Mouse (Mus musculus): ENCODE measurements around the gene Gk.
A peak's percentile ranks its signal among the peaks of the same experiment; 100 is the strongest.

Gk gene

DNA sequence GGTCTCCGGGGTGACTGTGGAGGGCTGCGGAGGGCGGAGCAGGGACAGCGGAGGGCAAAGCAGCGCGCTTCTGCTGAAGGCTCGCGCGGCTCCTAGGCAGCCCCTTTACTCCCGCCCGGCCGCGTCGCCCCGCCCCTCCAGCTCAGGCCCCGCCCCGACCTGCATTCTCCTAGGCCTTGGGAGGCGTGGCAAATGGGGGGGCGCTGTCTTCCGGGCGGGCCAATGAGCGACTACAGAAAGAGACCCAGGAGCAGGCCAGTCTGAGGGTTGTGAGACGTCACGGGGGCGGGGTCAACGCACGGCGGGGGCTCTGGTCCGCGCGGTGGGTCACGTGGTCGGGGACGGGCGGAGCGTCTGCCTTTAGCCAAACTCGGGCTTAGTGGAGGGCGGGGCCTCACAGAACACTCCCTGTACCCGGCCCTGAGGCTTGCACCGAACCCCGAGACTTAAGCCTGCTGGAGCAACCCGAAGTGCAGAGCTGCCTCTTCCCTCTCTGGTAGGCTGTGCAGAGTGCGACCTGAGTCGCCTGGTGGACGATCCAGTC is at the start of gene Gk:
TSS of gene Gk (minus strand) at position 276 of the 544 bp plus-strand sequence.
- DNase-seq (ENCODE audit: low read depth, low spot score) = peak; percentile 93

DNA sequence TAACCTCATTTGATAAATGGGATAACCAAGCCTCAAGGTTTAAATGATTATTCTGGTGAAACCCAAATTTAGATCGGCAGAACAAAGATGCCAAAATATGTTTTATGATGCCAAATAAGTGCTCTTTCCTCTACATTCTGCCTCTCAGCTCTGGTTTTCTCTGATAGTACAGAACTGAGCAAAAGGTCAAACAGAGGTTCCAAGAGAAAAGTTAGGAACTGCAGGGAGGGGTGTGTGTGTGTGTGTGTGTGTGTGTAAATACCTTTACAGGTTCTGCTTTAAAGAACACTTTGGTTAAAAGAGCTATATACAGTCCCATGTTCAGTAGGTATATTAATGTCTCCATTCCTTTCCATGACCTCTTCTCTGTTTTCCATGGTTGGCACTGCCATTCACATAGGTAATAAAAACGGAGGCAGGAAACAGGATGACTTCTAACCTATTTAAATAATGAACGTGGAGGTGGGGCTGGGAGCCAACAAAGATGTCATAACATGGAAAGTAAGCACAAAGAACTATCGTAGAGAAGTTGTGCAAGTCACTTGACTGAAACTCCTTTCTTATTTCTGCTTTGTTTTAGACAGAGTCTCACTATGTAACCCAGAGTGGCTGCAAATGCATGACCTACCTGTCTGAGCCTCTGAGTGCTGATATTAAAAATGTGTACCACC is 28.2 kb upstream of the Gk start:
- DNase-seq (ENCODE audit: low read depth, low spot score) = no peak

DNA sequence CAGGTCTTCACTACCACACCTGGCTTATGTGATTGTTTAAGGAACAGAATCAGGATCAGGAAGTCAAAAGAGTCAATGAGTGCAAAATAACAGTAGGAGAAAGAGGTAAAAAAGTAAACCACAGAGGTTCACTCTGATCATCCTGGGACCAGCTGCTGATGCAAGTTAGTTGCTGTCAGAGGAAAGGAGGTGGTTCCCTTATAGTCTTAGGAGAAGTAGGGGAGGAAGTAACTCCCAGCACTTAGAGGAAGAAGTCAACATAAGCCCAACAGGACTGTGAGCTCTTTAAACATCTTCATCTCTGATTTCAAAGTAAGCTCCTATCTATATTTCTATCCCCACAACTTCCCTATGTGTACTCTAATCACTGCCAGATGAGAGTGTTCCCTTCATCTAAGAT is 26.4 kb upstream of the Gk start:
- DNase-seq (ENCODE audit: low read depth, low spot score) = no peak

DNA sequence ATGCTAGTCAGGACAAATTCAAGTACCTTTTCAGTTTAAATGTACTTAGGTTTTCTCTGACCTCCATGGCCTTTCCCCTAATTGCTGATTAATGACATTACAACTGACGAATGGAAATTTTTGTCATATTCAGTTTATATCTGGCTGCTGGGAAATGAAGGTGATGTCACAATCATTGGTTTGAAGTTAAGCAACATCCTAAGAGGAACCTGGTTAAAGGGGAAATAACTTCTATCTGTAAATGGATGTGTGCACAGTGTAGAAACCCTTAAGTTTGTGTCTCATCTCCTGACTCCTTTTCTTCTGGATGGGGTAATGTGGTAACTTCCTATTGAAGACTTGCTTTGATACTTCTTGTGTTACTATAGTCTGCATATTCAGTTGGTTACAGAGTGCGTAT is 20.8 kb upstream of the Gk start:
- DNase-seq (ENCODE audit: low read depth, low spot score) = no peak

DNA sequence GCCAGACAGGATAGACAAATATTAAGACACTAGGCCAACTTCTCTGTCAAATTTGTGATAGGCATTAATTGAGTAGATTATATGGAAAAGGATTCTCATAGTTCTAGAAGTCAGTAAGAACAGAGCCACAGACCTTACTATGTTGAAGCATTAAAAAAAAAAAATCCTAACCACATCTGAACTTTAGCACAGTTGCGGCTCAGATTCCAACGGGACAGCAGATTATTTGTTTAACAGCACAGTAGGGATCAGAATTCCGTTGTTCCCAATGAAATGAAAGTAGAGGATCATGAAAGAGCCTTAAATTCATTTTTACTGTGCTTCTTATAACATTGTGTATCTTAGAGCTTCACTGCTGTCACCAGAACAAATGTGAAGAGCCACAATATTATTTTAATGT is 1.7 kb upstream of the Gk start:
- no peak for DNase-seq (ENCODE audit: low read depth, low spot score)

DNA sequence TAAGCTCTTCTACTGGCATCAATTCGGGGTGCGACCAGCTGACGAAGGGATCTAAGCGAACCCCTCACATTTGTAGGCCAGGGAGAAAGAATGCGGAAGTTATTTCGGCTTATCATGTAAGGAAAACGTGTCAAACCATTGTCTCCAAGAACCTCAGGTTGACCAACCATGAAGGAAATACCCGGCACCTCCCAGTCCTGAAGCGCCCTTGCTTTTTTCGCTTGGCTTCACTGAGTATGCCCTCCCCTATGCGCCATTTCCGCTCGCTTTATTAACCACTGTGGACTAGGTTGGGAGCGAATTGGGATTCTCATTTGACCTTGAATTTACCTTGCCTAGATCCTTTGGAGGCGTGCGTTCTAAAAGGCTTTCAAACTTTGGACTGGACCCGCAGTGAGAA is 522 bp upstream of the Gk start:
- peak; percentile 20 for DNase-seq (ENCODE audit: low read depth, low spot score)

DNA sequence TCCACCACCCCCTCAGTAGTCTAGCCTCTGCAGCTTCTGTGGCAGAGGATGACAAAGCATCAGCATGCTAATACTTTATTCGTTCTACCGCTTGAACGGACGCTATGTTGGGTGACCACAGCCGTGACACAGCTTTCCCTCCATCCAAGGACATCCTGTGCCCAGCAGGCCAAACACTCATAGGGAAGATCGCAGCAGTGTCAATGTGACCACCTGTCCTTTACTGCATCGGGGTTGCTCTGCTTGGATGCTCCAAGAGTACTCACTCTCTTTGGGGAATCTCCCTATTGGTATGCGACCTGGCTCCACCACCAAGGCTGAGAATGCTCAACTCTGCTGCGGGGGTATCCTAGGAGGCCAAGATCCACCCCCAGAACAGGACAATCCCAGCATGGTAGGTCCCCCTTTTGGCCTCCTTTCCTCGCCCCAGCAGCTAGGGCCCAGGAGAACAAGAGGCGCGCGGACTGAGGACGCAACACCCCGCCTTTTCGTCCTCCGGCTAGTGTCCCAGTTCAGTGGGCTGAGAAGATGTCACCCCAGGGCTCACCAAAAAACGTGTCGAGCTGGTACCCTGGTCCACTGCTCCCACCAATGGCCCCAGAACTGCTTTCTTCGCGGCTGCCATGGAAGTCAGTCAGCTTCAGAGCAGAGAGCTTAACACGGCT is 608 bp downstream of the Gk start:
- DNase-seq (ENCODE audit: low read depth, low spot score) = no peak

DNA sequence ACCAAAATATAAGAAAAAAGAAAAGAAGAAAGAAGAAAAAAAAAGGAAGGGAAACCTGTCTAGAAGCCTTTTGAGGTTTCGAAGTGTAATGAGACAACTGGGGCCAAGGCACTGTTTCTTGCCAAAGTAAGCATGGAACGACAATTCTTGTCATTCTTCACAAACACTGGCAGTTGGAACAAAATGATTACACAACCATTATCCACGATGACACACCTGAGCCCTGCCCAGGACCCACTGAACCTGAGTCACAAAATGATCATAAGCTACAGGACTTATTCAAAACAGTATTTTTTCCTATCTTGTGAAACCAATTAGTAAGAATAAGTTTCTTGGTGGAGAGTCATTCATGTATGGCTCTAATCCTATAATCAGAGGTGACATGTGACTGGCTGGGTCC is 5.3 kb downstream of the Gk start:
- DNase-seq (ENCODE audit: low read depth, low spot score) = no peak

DNA sequence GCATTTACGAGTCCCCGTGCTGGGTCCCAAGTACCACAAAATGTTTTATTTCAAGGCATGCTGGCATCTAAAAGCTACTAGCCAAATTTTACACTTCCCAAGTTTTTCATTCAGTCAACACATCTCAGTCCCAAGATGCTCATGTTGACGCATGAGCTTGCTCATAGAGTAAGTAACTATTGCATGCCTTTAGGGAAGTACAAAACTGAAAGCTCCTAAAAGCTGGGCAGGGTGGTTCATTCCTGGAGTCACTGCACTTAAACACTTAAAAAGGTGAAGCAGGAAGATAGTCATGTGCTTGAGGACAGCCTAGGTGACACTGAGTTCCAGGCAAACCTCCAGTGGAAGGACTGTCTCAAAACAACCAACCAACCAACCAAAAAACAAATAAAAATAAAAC is 5.9 kb downstream of the Gk start:
- no peak for DNase-seq (ENCODE audit: low read depth, low spot score)

DNA sequence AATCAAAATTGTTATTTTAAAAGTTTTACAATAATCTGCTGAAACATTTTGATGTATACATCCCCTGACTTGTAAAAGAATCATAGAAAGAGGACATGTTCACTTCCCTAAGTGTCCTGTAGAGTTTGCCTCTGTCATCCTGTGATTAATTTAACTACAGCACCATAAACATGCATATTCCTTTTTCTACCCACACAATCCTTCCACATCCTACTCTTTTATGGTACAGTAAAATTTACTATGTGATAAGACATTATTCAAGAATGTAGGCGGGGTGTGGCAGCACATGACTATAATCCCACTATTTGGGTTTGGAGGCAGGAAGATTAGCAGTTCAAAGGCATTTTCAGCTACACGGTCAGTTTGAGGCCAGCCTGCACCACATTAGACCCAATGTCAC is 8.0 kb downstream of the Gk start:
- no peak for DNase-seq (ENCODE audit: low read depth, low spot score)

DNA sequence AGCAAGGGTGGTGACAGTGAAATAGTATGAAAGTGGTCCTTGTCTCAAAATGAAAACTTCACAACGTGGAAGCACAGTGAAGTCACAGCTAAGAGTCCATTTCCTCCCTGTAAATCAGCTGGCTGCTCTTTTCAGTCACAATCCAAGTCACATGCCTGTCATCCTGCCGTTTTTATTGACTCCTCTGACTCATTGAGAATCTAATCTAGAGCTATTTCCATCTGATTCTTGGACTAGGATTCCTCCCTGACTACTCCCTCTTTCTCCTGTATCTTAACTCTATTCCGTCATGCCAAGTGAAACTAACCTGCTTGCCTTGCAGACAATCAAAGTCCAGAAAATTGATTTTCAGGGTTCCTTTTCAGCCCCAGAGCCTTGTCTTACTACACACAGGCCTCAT is 20.6 kb downstream of the Gk start:
- DNase-seq (ENCODE audit: low read depth, low spot score) = no peak

DNA sequence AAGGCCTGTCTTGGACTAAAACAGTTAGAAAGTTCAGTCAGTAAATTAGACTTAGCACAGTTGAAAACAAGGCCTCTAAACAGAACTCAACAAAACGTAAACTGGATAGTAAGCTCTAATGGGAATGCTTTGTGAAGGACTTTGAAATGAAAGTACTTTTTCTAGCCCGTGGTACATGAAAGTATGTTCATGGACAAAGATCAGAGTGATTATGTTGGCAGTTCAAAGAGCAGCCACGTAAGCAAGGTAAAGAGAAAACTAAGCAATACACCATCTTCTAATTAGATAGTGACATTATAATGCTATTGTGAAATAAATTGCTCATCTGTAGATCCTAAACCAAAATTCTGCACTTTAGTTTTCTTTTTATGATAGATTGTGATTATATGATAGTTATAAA is 32.8 kb downstream of the Gk start:
- no peak for DNase-seq (ENCODE audit: low read depth, low spot score)

DNA sequence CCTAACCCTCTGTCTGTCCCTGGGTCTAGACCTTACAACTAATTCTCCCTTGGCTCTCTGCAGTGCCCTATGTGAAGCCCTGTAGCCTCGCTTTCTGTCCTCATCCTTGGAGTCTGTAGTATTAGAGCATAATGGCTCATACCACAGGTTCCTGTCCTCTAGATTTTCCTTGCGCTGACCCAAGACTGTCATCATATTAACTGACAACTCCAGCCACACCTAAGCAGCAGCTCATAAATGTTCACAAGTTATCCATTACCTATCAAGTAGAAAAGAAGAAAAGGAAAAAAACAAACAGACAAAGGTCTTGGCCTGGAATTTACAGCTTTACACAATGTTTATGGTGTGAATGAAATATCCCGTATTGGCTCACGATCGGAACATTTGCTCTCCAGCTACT is 43.4 kb downstream of the Gk start:
- DNase-seq (ENCODE audit: low read depth, low spot score) = no peak

DNA sequence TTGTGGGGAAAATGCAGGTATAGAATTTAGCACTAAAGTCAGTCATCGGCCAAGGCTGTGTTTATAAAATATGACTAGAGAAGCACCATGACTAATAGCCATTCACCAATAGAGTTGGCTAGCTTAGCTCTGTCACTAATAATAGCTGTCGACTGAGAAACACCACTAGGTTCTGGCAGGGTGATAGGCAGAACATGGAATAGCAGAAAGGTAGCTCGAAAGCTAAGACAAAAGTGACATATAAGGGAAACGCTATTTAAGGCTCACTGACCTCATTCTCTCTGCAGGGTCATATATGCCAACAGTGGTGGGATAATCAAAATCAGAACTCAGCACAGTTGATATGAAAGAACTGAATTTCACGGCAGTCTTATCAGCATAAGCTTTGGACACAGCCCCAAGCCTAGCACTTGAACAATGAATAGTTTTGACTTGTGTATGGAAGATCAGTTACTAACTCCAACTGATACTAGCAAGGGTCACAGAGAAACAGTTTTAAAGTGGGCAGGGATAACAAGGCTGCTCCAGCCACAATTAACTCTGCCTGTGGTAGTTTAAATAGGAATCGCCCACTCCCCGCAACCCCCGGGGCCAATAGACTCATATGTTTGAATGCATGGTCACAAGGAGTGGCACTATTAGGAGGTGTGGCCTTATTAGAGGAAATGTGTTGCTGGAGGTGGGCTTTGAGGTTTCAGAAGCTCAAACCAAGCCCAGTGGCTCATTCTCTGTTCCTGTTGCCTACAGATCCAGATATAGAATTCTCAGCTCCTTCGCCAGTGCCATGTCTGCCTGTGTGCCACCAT is 45.3 kb downstream of the Gk start:
- DNase-seq (ENCODE audit: low read depth, low spot score) = no peak

DNA sequence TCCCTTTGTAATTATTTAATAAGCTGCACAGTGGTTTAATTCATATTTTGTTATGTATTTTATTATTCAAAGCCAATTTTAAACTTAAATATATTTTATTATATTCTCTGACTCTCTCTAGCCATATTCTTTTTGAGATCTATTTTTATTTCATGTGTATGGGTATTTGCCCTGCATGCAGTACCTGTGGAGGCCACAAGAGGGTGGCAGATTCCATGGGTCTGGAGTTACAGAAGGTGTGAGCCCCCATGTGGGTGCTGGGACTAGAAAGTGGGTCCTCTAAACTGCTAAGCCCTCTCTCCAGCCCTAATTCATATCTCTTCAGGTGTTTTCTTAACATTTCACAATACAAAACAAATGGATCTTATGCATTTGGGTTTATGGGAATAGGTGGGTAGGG is 55.4 kb downstream of the Gk start:
- DNase-seq (ENCODE audit: low read depth, low spot score) = no peak

DNA sequence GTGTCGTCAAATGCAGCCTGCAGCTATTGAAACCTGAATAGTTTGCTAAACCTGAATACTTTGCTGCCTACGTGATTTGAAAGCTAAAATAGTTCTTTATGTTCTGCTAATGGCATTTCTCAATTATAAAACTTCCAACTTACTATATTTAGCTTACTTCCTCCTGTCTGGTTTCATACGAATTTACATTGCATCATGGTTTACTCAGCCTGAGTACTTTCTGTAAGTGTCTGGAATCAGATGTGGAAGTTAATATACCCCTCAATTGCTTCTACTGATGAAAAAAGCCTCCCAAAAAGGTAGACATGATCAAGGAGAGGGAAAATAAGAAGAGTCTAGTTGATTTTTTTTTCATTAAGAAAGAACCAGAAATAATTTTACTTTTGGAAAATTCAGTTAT is 66.2 kb downstream of the Gk start:
- no peak for DNase-seq (ENCODE audit: low read depth, low spot score)

DNA sequence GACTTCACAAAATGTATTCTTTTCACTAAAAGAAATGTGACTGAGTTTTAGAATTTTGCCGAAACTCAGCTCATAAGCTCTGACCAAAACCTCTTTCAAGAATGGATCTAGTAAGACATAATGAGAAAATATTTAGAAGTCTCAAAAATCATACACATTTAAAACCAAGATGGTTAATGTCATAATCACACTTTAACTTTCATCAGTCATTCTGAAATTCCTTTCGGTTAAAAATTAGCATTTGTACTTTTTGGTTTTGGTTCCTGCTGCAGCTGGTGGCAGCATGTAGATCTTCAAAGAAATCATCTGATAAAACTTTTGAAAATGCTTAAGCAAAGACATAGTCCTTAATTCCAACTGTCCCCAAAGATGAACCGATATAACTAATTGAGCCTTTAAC is 70.9 kb downstream of the Gk start:
- no peak for DNase-seq (ENCODE audit: low read depth, low spot score)

DNA sequence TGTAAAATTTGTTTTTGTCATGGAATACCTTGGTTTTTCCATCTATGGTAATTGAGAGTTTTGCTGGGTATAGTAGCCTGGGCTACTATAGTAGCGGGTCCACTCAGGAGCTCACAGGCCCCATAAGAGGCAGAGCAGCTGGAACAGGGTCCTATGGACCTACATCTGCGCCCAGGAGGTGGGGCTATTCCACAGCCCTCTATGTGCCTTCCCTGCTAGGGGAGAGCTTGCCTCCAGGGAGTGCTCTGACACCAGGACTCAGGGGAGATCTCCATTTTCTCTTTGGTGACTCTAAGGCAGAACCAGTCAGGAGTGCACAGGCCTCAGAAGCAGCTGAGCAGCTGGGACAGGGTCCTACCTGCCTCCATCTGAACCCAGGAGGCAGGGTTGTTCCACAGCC is 92.9 kb downstream of the Gk start:
- no peak for DNase-seq (ENCODE audit: low read depth, low spot score)

DNA sequence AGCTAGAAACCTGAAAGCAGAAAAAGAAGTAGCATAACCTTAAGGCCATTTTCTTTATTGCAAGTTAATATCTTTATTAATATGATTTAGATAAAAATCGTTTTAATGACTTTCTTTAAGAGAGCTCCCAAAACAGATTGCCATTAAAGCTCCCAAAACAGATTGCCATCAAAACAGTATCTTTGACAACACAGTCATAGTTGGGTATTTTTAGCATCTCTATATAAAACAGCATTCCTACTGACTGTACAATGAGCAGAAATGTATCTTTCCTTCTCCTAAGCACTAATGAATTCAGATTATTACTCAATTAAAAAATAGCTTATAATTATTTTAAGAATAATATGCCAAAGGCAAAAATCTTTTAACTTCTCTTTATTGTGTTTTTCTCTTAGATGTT is 94.5 kb downstream of the Gk start:
- DNase-seq (ENCODE audit: low read depth, low spot score) = no peak

DNA sequence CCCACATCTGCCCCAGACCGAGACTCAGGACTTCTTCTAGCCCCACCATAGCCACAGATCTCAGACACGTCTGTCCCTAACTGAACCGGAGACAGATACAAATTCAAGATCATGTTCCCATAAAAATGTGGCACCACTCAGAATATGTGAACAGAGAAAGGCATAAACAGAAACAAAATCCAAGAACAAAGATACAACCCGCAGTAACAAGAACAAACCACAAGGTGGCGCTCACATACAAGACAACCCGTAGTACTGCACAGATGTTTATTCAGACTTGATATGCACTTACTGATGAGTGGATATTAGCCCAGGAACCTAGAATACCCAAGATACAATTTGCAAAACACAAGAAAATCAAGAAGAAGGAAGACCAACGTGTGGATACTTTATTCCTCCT is 99.8 kb downstream of the Gk start:
- peak; percentile 14 for DNase-seq (ENCODE audit: low read depth, low spot score)
